Mouse (Mus musculus): Measurements from ENCODE around the gene Tmem126a.

Gene Tmem126a

DNA sequence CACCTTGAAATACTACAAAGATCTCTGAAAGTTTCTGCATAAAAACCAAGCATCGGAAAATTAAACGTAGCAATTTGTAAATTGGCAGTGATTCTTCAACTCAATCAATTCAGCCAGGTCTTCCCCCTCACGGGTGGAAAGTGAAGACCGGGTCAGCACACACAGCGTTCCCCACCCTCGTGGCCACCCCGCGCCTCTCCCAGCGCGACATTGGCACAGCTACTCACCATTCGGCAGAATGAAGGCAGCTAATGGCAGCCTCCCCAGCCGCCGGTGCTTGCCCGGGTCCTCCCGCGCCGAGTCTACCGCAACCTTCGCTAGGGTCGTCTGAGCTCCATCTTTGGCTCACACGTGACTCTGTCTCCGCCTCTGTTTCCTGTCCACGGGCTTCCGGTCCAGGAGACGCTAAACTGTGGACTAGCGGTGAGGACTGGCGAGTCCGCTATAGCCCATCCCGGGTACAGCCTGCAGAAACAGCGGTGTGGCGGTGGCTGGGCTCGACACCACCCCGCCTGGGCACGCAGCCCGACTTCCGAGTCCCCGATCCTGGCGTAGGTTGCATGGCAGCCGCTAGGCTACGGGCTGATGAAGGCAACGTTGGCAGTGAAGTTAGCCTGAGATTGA lies at the start of gene Tmem126a:
Gene Tmem126a, minus strand, starts transcription at position 385 of the 624 bp plus-strand sequence.
- peak; percentile 87 for DNase-seq

DNA sequence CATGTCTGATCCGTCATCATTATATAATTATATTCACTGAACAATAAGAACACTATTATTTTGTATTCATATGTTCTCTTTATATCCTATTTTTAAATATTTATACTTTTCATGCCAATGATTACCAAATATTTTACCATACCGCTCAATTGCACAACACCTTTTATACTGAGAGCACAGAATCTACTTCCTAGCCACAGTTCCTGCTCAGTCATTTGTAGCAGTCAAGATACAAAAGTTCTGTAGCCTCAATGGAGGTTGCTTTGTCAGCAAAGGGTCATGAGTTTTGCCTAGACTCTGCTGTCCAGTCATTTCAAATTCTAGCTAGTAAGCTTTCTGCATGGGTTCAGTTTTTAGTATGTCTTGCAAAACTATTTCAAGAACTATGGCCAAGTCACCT lies 25.6 kb upstream of the Tmem126a start:
- DNase-seq: no peak

- no peak for DNase-seq
Measured at GRCm38 (mm10) chr7:90476313-90477245, 19.6 kb upstream of the Tmem126a start, which contains the start of gene Dlg2. Gene Dlg2 (plus strand): TSS chr7:90476672.

DNA sequence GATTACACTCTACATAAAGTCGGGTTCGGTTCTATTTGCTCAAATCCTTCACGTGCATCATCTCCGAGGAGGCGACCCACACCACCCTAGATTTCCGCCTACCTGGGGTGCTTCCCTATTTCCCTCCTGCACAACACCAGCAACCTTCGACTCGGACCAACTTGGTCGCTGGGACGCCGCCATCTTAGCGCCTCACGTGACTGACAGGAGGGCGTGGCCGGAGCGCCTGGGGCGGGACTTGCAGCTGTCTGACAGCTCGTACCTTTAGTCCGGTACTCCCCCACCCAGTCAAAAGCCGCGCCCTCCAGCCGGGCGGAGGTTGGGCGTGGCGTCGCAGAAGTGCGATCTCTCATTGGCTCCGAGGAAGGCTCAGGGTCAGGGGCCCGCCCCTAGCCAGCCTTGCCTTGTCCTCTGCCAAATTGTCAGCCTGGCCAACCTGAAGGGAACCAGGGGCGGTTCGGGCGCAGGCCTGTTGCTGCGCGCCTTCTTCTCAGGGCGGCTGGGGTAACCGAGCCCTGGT lies 18.8 kb upstream of the Tmem126a start, which contains the start of gene Tmem126b:
Gene Tmem126b, minus strand, starts transcription at position 209 of the 520 bp plus-strand sequence.
- DNase-seq: peak; percentile 100

- DNase-seq: no peak
Measured at GRCm38 (mm10) chr7:90473511-90473910, 16.5 kb upstream of the Tmem126a start.

DNA sequence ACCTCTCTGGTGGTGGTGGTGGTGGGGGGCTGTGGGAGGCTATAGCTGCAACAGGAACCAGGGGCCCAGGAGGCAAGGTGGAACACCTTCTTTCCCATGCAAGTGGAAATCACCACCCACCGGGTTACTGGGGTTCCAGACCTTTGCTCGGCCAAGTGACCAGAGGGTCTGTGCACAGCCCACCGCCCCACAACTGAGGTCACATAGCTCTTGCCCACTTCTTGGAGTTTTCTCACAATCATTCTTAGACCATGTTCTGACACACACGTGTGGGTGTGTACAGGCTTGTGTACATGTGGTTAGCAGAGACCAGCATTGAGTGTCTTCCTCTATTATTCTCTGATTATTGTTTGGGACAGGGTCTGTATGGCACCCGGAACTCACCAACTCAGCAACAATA lies 4.4 kb upstream of the Tmem126a start:
- no peak for DNase-seq

GRCm38 (mm10) chr7:90460930-90461329 lies 3.9 kb upstream of the Tmem126a start:
- no peak for DNase-seq

- no peak for DNase-seq
Measured at GRCm38 (mm10) chr7:90460330-90460729, 3.3 kb upstream of the Tmem126a start.

DNA sequence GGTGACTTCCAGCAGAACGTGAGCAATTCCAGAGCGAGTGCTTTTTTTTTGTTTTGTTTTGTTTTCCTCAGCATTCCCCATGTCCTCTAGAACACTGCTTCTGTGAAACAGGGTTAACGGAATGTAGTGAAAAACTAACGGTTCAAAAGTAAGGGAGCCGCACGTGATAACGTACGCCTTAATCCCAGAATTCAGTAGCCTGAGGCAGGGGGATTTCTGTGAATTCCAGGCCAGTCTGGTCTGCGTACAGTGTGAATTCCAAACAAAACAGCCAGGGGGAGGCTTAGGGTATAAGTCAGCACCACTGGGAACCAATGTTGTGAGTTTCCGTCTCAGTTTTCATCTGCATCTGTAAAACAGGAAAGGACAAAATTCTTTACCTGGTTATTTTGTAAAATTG lies 488 bp upstream of the Tmem126a start:
- DNase-seq: no peak

GRCm38 (mm10) chr7:90456149-90456844 lies 732 bp downstream of the Tmem126a start:
- no peak for DNase-seq

GRCm38 (mm10) chr7:90444206-90444605 lies 12.8 kb downstream of the Tmem126a start:
- DNase-seq: no peak

- peak; percentile 59 for DNase-seq
Measured at GRCm38 (mm10) chr7:90443101-90444091, 13.6 kb downstream of the Tmem126a start.

DNA sequence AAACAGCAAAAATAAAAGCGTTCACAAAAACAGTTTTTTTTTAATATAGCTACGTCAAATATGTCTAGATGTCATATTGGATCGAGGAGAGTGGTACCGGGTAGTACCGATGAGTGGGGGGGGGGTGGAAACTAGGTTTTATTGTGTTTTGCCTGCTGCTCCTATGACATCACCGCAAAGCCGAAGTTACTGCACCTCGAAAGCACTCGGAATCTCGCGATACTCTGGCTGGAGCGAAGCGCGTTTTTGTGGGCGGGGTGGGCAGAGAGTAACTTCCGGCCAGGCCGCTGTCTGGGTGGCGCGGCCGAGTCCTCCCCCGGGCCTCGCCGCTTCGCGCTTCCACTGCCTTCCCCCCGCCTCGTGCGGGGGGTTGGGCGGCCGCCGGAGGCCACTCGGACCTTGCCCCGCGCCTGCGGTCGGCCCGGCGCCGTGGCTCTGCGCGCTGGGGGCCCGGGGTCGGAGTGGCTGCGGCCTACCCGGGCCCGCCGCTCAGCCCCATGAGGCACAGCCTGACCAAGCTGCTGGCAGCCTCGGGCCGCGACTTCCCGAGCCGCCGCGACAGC lies 14.4 kb downstream of the Tmem126a start, which contains the start of gene Crebzf:
Gene Crebzf, plus strand, starts transcription at position 212 of the 563 bp plus-strand sequence.
- DNase-seq: peak; percentile 97

GRCm38 (mm10) chr7:90442070-90442469 lies 15.0 kb downstream of the Tmem126a start:
- DNase-seq: no peak

DNA sequence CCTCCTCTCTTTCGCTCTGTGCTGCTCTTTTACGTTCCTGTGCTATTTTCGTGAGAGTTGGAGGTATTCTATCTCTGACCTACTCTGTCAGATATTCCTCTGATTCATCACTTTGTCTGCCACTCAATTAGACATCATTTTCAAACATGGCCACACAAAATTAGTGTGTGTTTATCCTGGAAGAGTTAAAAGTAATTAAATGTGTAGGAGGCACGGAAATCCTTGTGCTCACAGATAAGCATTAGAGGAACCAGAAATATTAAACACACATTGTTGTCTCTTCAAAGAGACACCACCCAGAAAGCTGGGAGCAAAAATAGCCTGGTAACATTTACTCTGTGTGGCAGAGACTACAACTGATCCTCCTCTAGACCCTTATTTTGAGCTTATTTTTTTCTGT lies 17.0 kb downstream of the Tmem126a start:
- DNase-seq: no peak

GRCm38 (mm10) chr7:90432221-90432620 lies 24.8 kb downstream of the Tmem126a start:
- no peak for DNase-seq

DNA sequence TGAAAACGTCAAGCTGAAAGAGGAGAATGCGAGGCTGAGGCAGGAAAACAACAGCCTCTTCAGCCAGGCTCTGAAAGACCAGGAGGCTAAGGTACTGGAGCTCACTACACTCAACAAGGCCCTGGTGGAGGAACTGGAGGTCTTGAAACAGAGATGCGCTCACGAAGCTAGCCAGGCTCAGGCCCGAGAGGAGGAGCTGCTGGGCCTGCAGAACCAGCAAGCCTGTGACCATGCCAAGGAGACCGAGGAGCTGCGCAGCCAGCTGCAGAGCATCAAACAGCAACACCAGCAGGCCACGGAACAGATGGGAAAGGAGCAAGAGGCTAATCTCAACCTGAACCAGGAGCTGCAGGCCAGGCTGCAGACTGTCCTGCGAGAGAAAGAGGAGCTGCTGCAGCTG lies 30.0 kb downstream of the Tmem126a start:
- no peak for DNase-seq

GRCm38 (mm10) chr7:90426020-90427001 lies 30.7 kb downstream of the Tmem126a start, which contains the start of gene Ccdc89:
Gene Ccdc89 (plus strand): TSS chr7:90426577.
- peak; percentile 88 for DNase-seq

DNA sequence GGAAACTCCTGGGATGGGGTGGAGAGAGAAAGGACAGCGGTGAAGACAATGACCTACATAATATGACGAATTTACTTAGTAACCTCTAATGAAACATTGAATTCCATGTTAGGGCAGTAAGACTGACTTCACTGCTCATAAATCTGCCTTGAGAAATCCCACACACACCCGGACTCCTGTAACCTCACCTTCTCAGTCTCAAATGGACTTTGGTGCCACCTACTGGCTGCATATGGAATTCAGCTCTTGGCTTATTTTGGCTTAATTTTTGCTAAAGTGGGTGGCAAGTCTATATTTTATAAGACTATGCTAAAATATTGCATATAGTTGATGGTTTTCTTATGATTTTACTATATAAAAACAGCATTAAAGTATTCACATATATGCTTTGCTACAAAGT lies 47.1 kb downstream of the Tmem126a start:
- DNase-seq: peak; percentile 28

Measured in kidney, adult 11 months (tissue).